Mouse (Mus musculus): Measurements from ENCODE around the gene Plekha6. TPM values are rescaled to one million over a fixed set of nuclear protein-coding genes. Genes with fewer than 3 reads are reported as not detected.

Plekha6 gene
- total and polyA plus RNA-seq, 3 experiments: 0.07 to 0.38 TPM; not detected in 1

- peaks cover 75% of the 10 kb centered on the region for H3K36me3 ChIP-seq (replicated peaks)
- ATAC-seq (ENCODE audit: extremely low read depth, insufficient number of reproducible peaks, low FRiP score, poor library complexity, severe bottlenecking) (no peak), DNase-seq (ENCODE audit: low spot score) (no peak)
- H3K4me1 ChIP-seq (ENCODE audit: insufficient read depth, low read depth, low read length): peaks cover 52% of the 10 kb centered on the region
- H3K9me3 ChIP-seq (replicated peaks): no peaks in the 10 kb centered on the region
- no peak for TF ChIP-seq CTCF (IDR thresholded peaks at IDR 0.05; ENCODE audit: low read depth, low read length)
- TF ChIP-seq GATA2 (IDR thresholded peaks at IDR 0.05; ENCODE audit: borderline replicate concordance, low read depth, low read length): no peak
- TF ChIP-seq GATA1 (IDR thresholded peaks at IDR 0.05; ENCODE audit: borderline replicate concordance, low read length): no peak
- no peak for TF ChIP-seq TAL1 (conservative IDR thresholded peaks at IDR 0.05; ENCODE audit: low read depth, low read length)
- no peak for TF ChIP-seq POLR2AphosphoS5 (IDR thresholded peaks at IDR 0.05; ENCODE audit: insufficient replicate concordance, low read depth, low read length)
- peak overlapping the region; percentile 78 for H3K4me3 ChIP-seq (ENCODE audit: low read depth, low read length)
- no peaks in the 10 kb centered on the region for H3K27me3 ChIP-seq (ENCODE audit: insufficient read depth, low read length)
These were observed 29.1 kb upstream of the Plekha6 start for GRCm38 (mm10) chr1:133134881-133135280.

GRCm38 (mm10) chr1:133135808-133136207 is 28.2 kb upstream of the Plekha6 start:
- H3K4me3 ChIP-seq (ENCODE audit: low read depth, low read length): peak overlapping the region; percentile 78
- H3K27me3 ChIP-seq (ENCODE audit: insufficient read depth, low read length): no peaks in the 10 kb centered on the region
- TF ChIP-seq POLR2AphosphoS5 (IDR thresholded peaks at IDR 0.05; ENCODE audit: insufficient replicate concordance, low read depth, low read length): no peak
- TF ChIP-seq CTCF (IDR thresholded peaks at IDR 0.05; ENCODE audit: low read depth, low read length): no peak
- no peak for TF ChIP-seq GATA2 (IDR thresholded peaks at IDR 0.05; ENCODE audit: borderline replicate concordance, low read depth, low read length)
- no peak for TF ChIP-seq TAL1 (conservative IDR thresholded peaks at IDR 0.05; ENCODE audit: low read depth, low read length)
- no peak for TF ChIP-seq GATA1 (IDR thresholded peaks at IDR 0.05; ENCODE audit: borderline replicate concordance, low read length)
- H3K9me3 ChIP-seq (replicated peaks): no peaks in the 10 kb centered on the region
- ATAC-seq (ENCODE audit: extremely low read depth, insufficient number of reproducible peaks, low FRiP score, poor library complexity, severe bottlenecking) (no peak), DNase-seq (ENCODE audit: low spot score) (no peak)
- H3K36me3 ChIP-seq (replicated peaks): peaks cover 83% of the 10 kb centered on the region
- H3K4me1 ChIP-seq (ENCODE audit: insufficient read depth, low read depth, low read length): peaks cover 45% of the 10 kb centered on the region

- ATAC-seq (ENCODE audit: extremely low read depth, insufficient number of reproducible peaks, low FRiP score, poor library complexity, severe bottlenecking) (no peak), DNase-seq (ENCODE audit: low spot score) (no peak)
- no peaks in the 10 kb centered on the region for H3K27me3 ChIP-seq (ENCODE audit: insufficient read depth, low read length)
- peaks cover 48% of the 10 kb centered on the region for H3K4me1 ChIP-seq (ENCODE audit: insufficient read depth, low read depth, low read length)
- H3K4me3 ChIP-seq (ENCODE audit: low read depth, low read length): no peak overlapping the region
- H3K36me3 ChIP-seq (replicated peaks): peaks cover 87% of the 10 kb centered on the region
- no peak for TF ChIP-seq CTCF (IDR thresholded peaks at IDR 0.05; ENCODE audit: low read depth, low read length)
- TF ChIP-seq TAL1 (conservative IDR thresholded peaks at IDR 0.05; ENCODE audit: low read depth, low read length): no peak
- no peak for TF ChIP-seq GATA2 (IDR thresholded peaks at IDR 0.05; ENCODE audit: borderline replicate concordance, low read depth, low read length)
- TF ChIP-seq POLR2AphosphoS5 (IDR thresholded peaks at IDR 0.05; ENCODE audit: insufficient replicate concordance, low read depth, low read length): no peak
- TF ChIP-seq GATA1 (IDR thresholded peaks at IDR 0.05; ENCODE audit: borderline replicate concordance, low read length): no peak
- no peaks in the 10 kb centered on the region for H3K9me3 ChIP-seq (replicated peaks)
These were observed 25.6 kb upstream of the Plekha6 start for GRCm38 (mm10) chr1:133138401-133138800.

- TF ChIP-seq GATA2 (IDR thresholded peaks at IDR 0.05; ENCODE audit: borderline replicate concordance, low read depth, low read length) (no peak), CTCF (IDR thresholded peaks at IDR 0.05; ENCODE audit: low read depth, low read length) (peak; percentile 92)
- ATAC-seq (ENCODE audit: extremely low read depth, insufficient number of reproducible peaks, low FRiP score, poor library complexity, severe bottlenecking) (peak; percentile 60; the same call in 1 of the 2 replicates), DNase-seq (ENCODE audit: low spot score) (peak; percentile 81)
- Histone ChIP-seq H3K4me1 (ENCODE audit: insufficient read depth, low read depth, low read length) (peaks cover 7% of the 10 kb centered on the region), H3K27me3 (ENCODE audit: insufficient read depth, low read length) (no peaks in the 10 kb centered on the region), H3K4me3 (ENCODE audit: low read depth, low read length) (no peak overlapping the region), H3K36me3 (replicated peaks) (peaks cover 15% of the 10 kb centered on the region), H3K9me3 (replicated peaks) (0 out of 2 replicates have a peak, but pooled peaks cover 4% of the 10 kb centered on the region)
These were observed 17.7 kb upstream of the Plekha6 start for GRCm38 (mm10) chr1:133146014-133147009.

GRCm38 (mm10) chr1:133147324-133147723 is 16.7 kb upstream of the Plekha6 start:
- DNase-seq (ENCODE audit: low spot score) (no peak), ATAC-seq (ENCODE audit: extremely low read depth, insufficient number of reproducible peaks, low FRiP score, poor library complexity, severe bottlenecking) (no peak)
- Histone ChIP-seq H3K4me1 (ENCODE audit: insufficient read depth, low read depth, low read length) (peaks cover 7% of the 10 kb centered on the region), H3K9me3 (replicated peaks) (0 out of 2 replicates have a peak, but pooled peaks cover 4% of the 10 kb centered on the region), H3K36me3 (replicated peaks) (peaks cover 7% of the 10 kb centered on the region), H3K27me3 (ENCODE audit: insufficient read depth, low read length) (no peaks in the 10 kb centered on the region), H3K4me3 (ENCODE audit: low read depth, low read length) (no peak overlapping the region)
- TF ChIP-seq GATA1 (IDR thresholded peaks at IDR 0.05; ENCODE audit: borderline replicate concordance, low read length): no peak
- no peak for TF ChIP-seq CTCF (IDR thresholded peaks at IDR 0.05; ENCODE audit: low read depth, low read length)

- H3K4me1 ChIP-seq (ENCODE audit: insufficient read depth, low read depth, low read length): peaks cover 7% of the 10 kb centered on the region
- no peak for DNase-seq (ENCODE audit: low spot score)
- H3K4me3 ChIP-seq (ENCODE audit: low read depth, low read length): no peak overlapping the region
- no peak for ATAC-seq (ENCODE audit: extremely low read depth, insufficient number of reproducible peaks, low FRiP score, poor library complexity, severe bottlenecking)
- H3K36me3 ChIP-seq (replicated peaks): peaks cover 2% of the 10 kb centered on the region
- H3K9me3 ChIP-seq (replicated peaks): 0 out of 2 replicates have a peak, but pooled peaks cover 4% of the 10 kb centered on the region
- TF ChIP-seq CTCF (IDR thresholded peaks at IDR 0.05; ENCODE audit: low read depth, low read length): no peak
- TF ChIP-seq GATA1 (IDR thresholded peaks at IDR 0.05; ENCODE audit: borderline replicate concordance, low read length): no peak
- no peak for TF ChIP-seq POLR2AphosphoS5 (IDR thresholded peaks at IDR 0.05; ENCODE audit: insufficient replicate concordance, low read depth, low read length)
- no peak for TF ChIP-seq TAL1 (conservative IDR thresholded peaks at IDR 0.05; ENCODE audit: low read depth, low read length)
- no peak for TF ChIP-seq GATA2 (IDR thresholded peaks at IDR 0.05; ENCODE audit: borderline replicate concordance, low read depth, low read length)
- H3K27me3 ChIP-seq (ENCODE audit: insufficient read depth, low read length): peaks cover 4% of the 10 kb centered on the region
These were observed 15.9 kb upstream of the Plekha6 start for GRCm38 (mm10) chr1:133148122-133148521.

All from G1E (cell line).